Mouse (Mus musculus): ENCODE results near the gene Arih1. TPM values are rescaled to one million over a fixed set of nuclear protein-coding genes. Genes with fewer than 3 reads are reported as not detected.
A peak's percentile ranks its signal among the peaks of the same experiment; 100 is the strongest.

The Arih1 gene
- polyA plus RNA-seq, 1 experiment from 2014 or later, result 5.2 TPM

DNA sequence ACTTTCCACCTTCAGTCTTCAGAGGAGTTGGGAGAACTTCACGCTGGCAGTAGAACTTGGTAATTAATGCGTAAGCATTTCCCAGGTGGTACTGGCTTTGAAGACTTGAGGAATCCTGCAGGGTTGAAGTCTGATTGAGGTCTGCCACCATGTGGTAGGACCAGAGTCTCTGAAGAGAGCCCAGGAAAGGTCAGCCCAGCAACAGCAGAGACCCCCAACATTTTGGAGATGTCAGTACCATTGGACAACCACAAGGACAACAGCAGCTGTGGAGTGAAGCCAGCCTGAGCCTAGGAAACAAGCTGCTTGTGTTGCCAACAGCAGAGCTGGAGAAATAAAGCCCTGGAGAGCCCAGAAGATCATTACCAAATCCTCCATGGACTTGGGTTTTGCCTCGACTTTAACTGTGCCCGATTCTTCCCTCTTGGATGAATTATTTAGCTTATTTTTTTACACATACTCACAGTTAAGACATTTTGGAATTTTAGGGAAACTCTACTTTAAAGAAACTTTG lies 27.4 kb downstream of the Arih1 start:
- DNase-seq (no peak), ATAC-seq (ENCODE audit: low read depth) (no peak)
- H3K4me2 ChIP-seq, result no peak overlapping the region
- H3K9me3 ChIP-seq (replicated peaks), result no peaks in the 10 kb centered on the region
- 71% methylated on average over 4 of the region's 4 CpGs for whole genome bisulfite sequencing (ENCODE audit: insufficient replicate concordance)
- H3K9ac ChIP-seq, result no peak overlapping the region; the same call in 1 of the 2 replicates
- H3K27ac ChIP-seq, result 0 out of 2 replicates have a peak overlapping the region, but pooled peaks have one; percentile 16
- H3K36me3 ChIP-seq, result 0 out of 2 replicates have a peak, but pooled peaks cover 3% of the 10 kb centered on the region
- H3K27me3 ChIP-seq, result no peaks in the 10 kb centered on the region
- H3K4me1 ChIP-seq (replicated peaks), result peaks cover 58% of the 10 kb centered on the region
- H3K4me3 ChIP-seq (replicated peaks), result no peak overlapping the region

DNA sequence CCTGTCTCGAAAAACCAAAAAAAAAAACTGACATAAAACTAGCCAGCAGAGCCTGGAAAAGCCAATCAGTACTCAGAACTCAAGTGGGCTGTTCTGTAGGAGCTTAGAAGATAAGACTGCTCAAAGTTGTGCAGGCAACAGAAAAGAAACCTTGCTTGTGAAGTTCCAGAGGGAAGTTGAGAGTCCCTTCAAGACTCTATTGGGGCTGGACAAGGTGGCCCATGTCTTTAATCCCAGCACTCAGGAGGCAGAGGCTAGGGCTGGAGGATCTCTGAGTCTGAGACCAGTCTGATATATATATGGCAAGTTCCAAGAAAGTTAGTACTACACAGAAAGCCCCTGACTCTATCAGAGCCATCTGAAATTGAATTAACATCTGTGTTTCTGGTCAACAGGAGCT lies 28.0 kb downstream of the Arih1 start:
- Histone ChIP-seq H3K27me3 (no peaks in the 10 kb centered on the region), H3K4me2 (no peak overlapping the region), H3K4me1 (replicated peaks) (peaks cover 58% of the 10 kb centered on the region), H3K9ac (no peak overlapping the region; the same call in 1 of the 2 replicates), H3K4me3 (replicated peaks) (no peak overlapping the region), H3K9me3 (replicated peaks) (no peaks in the 10 kb centered on the region), H3K36me3 (0 out of 2 replicates have a peak, but pooled peaks cover 3% of the 10 kb centered on the region), H3K27ac (no peak overlapping the region)
- DNase-seq (no peak), ATAC-seq (ENCODE audit: low read depth) (no peak)
- 17% methylated on average over 1 of the region's 1 CpGs for WGBS (ENCODE audit: insufficient replicate concordance)

DNA sequence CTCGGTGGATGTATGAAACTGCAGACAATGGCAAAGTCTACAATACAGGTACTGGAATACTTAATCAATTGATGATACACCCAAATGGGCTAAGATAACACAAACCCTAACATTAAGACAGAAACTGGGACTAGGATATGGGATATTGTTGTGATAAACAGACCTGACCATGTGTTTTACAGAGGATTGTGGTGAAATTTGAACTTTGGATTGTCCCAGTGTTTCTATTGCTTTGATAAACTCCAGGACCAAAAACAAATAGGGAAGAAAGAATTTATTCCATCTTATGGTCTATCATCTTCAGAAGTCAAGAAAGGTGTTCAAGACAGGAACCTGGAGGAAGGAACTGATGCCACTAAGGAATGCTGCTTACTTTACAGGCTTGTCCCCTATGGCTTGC lies 28.7 kb downstream of the Arih1 start:
- no peak for ATAC-seq (ENCODE audit: low read depth)
- Histone ChIP-seq H3K27ac (no peak overlapping the region), H3K9ac (no peak overlapping the region)

DNA sequence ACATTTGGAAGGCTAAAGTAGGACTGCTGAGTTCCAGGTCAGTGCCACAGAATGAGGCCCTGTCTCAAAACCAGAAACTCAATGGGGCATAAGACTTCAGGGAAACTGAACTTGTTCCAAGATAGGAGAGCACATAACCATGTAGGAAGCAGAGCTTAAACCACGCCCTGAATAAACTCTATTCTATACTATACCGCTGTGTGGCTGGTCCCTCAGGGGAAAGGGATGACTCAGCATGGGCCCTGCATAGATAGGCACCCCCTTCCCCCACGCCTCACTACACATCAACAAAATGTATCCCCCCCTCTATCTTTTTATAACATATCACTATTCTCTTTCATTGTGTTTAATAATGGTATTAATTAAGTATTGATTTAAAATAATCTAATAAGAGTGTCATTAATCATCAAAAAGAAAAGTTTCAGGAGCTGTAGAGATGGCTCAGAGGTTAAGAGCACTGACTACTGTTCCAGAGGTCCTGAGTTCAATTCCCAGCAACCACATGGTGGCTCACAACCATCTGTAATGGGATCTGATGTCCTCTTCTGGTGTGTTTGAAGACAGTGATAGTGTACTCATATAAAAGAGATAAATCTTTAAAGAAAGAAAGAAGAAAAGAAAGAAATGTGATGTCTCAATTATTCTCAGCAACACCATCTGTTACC lies 30.9 kb downstream of the Arih1 start:
- H3K27ac ChIP-seq, result peak overlapping the region; percentile 67
- 11% methylated on average over 3 of the region's 3 CpGs for WGBS (ENCODE audit: insufficient replicate concordance)
- peak; percentile 58 for DNase-seq

More for the DNA sequence above, 28.7 kb downstream of the Arih1 start:
- Histone ChIP-seq H3K9me3 (replicated peaks) (no peaks in the 10 kb centered on the region), H3K36me3 (0 out of 2 replicates have a peak, but pooled peaks cover 3% of the 10 kb centered on the region), H3K4me2 (no peak overlapping the region), H3K27me3 (no peaks in the 10 kb centered on the region), H3K4me1 (replicated peaks) (peaks cover 58% of the 10 kb centered on the region), H3K4me3 (replicated peaks) (no peak overlapping the region)
- DNase-seq, result no peak
- 78% methylated on average over 1 of the region's 1 CpGs for WGBS (ENCODE audit: insufficient replicate concordance)

DNA sequence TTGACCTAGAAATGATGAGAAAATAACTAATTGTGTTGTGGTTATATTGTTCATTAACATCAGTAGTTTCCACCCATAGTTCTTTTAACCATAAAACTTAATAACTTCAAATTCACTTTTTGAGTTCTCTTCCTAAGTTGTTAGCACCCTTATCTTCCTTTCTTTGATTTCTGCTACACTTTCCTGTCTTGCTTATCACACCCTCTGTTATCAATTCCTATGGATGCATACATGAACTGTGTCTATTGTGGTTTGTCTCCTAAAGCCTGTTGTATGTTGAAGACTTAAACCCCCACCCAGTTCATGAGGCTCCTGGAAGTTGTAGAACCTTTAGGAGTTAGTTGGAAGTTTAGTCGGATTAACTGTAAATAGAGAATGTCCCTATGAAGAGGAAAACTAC lies 52.7 kb downstream of the Arih1 start:
- peaks cover 8% of the 10 kb centered on the region for H3K4me1 ChIP-seq (replicated peaks)
- H3K36me3 ChIP-seq, result peaks cover 17% of the 10 kb centered on the region
- no peak overlapping the region for H3K9ac ChIP-seq
- no peaks in the 10 kb centered on the region for H3K27me3 ChIP-seq
- no peak for ATAC-seq (ENCODE audit: low read depth)
- H3K4me2 ChIP-seq, result no peak overlapping the region
- H3K27ac ChIP-seq, result no peak overlapping the region
- whole genome bisulfite sequencing (ENCODE audit: insufficient replicate concordance), result 82% methylated on average over 1 of the region's 1 CpGs
- no peak for DNase-seq
- no peak overlapping the region for H3K4me3 ChIP-seq (replicated peaks)
- H3K9me3 ChIP-seq (replicated peaks), result no peaks in the 10 kb centered on the region

More for the DNA sequence above, 30.9 kb downstream of the Arih1 start:
- no peaks in the 10 kb centered on the region for H3K9me3 ChIP-seq (replicated peaks)
- H3K4me3 ChIP-seq (replicated peaks), result no peak overlapping the region; the same call in 1 of the 2 replicates
- peaks cover 54% of the 10 kb centered on the region for H3K4me1 ChIP-seq (replicated peaks)
- no peaks in the 10 kb centered on the region for H3K27me3 ChIP-seq
- no peak overlapping the region; the same call in 1 of the 2 replicates for H3K9ac ChIP-seq
- H3K4me2 ChIP-seq, result peak overlapping the region; percentile 48
- ATAC-seq (ENCODE audit: low read depth), result peak; percentile 100
- 0 out of 2 replicates have a peak, but pooled peaks cover 3% of the 10 kb centered on the region for H3K36me3 ChIP-seq

DNA sequence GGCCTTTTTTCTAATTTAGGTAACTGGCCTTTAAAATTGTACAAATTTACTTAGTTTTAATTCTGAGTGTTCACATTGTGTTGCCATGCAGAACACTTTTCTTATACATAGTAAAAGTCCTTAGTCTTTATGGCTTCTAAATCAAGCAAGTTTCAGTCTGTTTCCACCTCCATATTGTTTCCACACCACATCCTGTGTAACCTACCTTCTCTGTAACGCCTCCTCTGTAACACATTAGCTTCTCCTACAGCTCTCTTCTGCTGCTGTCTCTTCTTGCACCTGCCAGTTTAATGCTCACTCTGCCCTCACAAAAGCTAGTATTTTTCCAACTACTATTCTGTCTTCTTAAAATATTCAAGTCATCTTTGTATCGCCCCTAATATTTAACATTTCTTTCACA lies 54.8 kb downstream of the Arih1 start:
- H3K9ac ChIP-seq, result no peak overlapping the region
- DNase-seq (no peak), ATAC-seq (ENCODE audit: low read depth) (no peak)
- no peak overlapping the region for H3K4me2 ChIP-seq
- peaks cover 8% of the 10 kb centered on the region for H3K4me1 ChIP-seq (replicated peaks)
- no peaks in the 10 kb centered on the region for H3K9me3 ChIP-seq (replicated peaks)
- H3K4me3 ChIP-seq (replicated peaks), result no peak overlapping the region
- no peaks in the 10 kb centered on the region for H3K27me3 ChIP-seq
- WGBS (ENCODE audit: insufficient replicate concordance), result 88% methylated on average over 2 of the region's 2 CpGs
- H3K27ac ChIP-seq, result no peak overlapping the region
- H3K36me3 ChIP-seq, result peaks cover 22% of the 10 kb centered on the region

DNA sequence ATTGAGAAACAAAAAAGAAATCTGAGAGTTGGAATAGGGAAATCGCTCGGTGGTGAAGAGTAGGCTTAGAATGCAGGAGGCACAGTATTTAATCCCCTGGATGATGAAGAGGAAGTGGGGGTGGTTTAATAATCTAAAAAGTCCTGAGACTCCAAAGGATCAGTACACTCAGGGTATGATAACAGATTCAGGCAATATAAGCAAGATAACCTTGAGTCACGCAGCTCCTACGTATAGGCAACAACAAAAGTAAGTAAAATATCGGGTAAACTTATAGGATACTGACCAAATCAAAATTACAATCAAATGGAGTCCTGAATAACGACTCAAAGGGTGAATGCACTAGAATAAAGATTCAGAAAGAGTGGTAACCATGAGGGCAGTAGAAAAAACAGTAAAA lies 65.9 kb downstream of the Arih1 start:
- 75% methylated on average over 6 of the region's 6 CpGs for WGBS (ENCODE audit: insufficient replicate concordance)
- ATAC-seq (ENCODE audit: low read depth) (no peak), DNase-seq (no peak)
- no peaks in the 10 kb centered on the region for H3K4me1 ChIP-seq (replicated peaks)
- H3K27ac ChIP-seq, result no peak overlapping the region
- H3K36me3 ChIP-seq, result peaks cover 10% of the 10 kb centered on the region
- H3K27me3 ChIP-seq, result no peaks in the 10 kb centered on the region
- no peak overlapping the region for H3K4me2 ChIP-seq
- no peaks in the 10 kb centered on the region for H3K9me3 ChIP-seq (replicated peaks)
- H3K9ac ChIP-seq, result no peak overlapping the region
- no peak overlapping the region for H3K4me3 ChIP-seq (replicated peaks)

DNA sequence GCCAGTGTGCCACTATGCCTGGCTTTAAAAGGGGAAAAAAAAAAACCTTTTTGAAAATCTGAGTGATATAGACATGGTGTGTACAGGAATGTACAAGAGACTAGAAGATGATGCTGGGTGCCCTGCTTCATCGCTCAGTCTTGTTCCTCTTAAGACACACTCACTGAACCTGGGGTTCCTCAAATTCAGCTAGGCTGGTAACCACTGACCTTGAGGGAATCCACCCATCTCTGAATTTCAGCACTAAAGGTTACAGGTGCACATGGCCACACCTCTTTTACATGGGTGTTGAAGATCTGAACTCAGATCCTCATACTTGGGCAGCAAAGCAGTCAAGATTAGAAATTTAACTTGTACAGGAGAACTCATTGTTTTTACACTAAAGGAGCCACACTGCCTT lies 79.1 kb downstream of the Arih1 start:
- no peak for DNase-seq
- H3K4me3 ChIP-seq (replicated peaks), result no peak overlapping the region
- H3K9ac ChIP-seq, result no peak overlapping the region
- no peak for ATAC-seq (ENCODE audit: low read depth)
- H3K4me1 ChIP-seq (replicated peaks), result no peaks in the 10 kb centered on the region
- H3K4me2 ChIP-seq, result no peak overlapping the region
- H3K27me3 ChIP-seq, result no peaks in the 10 kb centered on the region
- H3K27ac ChIP-seq, result no peak overlapping the region
- 88% methylated on average over 1 of the region's 1 CpGs for WGBS (ENCODE audit: insufficient replicate concordance)
- H3K9me3 ChIP-seq (replicated peaks), result no peaks in the 10 kb centered on the region
- peaks cover 42% of the 10 kb centered on the region for H3K36me3 ChIP-seq

DNA sequence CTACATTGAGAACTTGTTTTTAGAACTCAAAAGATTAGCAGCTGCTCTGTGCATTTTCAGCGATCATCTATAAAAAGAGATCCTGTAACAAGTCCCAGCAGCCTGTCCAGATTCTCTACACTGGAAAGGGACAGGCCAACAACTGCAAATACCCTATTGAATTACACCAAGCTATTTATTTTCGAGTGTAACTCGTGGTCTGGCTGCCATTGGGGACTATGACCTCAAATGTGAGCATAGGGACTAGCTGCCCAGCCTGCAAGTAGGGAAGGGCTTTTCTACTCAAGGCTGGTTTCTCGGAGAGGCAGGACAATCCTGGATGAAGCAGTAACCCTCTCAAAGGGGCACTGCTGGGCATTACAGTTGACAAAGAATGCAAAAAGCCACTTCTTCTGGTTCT lies 97.3 kb downstream of the Arih1 start:
- Histone ChIP-seq H3K4me1 (replicated peaks) (peaks cover 11% of the 10 kb centered on the region), H3K4me3 (replicated peaks) (no peak overlapping the region), H3K36me3 (peaks cover 33% of the 10 kb centered on the region), H3K27ac (no peak overlapping the region), H3K27me3 (no peaks in the 10 kb centered on the region), H3K4me2 (no peak overlapping the region), H3K9me3 (replicated peaks) (no peaks in the 10 kb centered on the region), H3K9ac (no peak overlapping the region)
- no peak for ATAC-seq (ENCODE audit: low read depth)
- 72% methylated on average over 4 of the region's 4 CpGs for WGBS (ENCODE audit: insufficient replicate concordance)
- no peak for DNase-seq

DNA sequence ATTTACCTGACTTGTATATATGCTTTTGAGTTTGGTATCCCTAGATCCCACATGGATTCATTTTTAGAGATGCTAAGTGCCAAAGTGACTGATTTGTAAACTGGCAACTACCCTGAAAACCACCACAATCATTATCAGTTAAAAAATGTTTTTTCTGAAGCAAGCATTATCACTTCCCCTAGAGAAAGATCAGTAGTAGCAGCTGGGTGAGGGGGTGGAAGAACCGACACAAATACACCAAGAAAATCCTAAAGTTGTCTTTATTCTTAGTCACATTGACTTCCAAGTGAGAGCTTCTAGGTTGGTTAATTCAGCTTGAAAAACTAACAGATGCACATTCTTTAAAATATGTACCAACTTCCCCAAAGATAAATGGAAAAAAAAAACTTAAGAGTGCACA lies 98.1 kb downstream of the Arih1 start:
- DNase-seq (no peak), ATAC-seq (ENCODE audit: low read depth) (no peak)
- no peak overlapping the region for H3K4me3 ChIP-seq (replicated peaks)
- H3K27me3 ChIP-seq, result no peaks in the 10 kb centered on the region
- no peak overlapping the region for H3K27ac ChIP-seq
- no peak overlapping the region for H3K9ac ChIP-seq
- no peak overlapping the region for H3K4me2 ChIP-seq
- WGBS (ENCODE audit: insufficient replicate concordance), result 24% methylated on average over 1 of the region's 1 CpGs
- no peaks in the 10 kb centered on the region for H3K9me3 ChIP-seq (replicated peaks)
- H3K36me3 ChIP-seq, result peaks cover 27% of the 10 kb centered on the region
- peaks cover 11% of the 10 kb centered on the region for H3K4me1 ChIP-seq (replicated peaks)

DNA sequence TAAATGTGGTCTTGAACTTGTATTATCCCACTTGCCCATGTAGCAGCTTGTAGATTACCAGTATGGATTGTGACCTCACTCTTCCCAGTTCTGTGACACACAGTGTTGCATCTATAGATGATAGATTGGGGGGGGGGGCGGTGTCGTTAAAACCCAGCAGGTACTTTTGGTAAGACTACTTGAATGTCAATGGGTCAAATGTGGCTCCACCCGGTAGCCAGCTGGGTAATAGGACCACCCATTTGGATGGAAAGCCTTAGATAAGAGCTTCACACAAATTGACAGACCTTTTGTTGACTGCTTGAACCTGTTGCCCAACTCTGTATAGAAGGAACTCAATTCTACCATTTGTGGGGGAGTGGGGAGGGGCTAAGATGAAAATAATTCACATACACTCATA lies 99.0 kb downstream of the Arih1 start:
- H3K4me2 ChIP-seq, result no peak overlapping the region
- WGBS (ENCODE audit: insufficient replicate concordance), result 41% methylated on average over 3 of the region's 3 CpGs
- peaks cover 20% of the 10 kb centered on the region for H3K36me3 ChIP-seq

DNA sequence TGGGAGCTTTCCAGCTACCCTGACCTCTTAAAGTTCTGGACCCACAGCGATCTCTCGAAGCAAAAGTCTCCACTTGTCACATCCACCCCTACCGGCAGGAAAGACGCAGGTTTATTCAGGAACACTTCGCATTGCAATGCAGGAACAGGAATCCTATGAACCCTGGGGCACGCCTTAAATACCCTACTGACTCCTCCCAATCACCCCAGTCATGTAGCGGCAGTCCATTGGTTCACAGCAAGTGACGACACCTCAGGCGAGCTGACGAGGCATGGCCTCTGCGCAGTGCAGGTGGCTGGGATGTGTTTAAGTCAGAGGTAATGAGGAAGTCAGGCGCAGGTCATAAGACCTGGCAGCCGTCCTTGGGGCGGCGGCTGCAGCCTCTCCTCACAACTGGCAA lies 110.8 kb downstream of the Arih1 start:
- WGBS (ENCODE audit: insufficient replicate concordance), result 81% methylated on average over 15 of the region's 15 CpGs
- Histone ChIP-seq H3K4me3 (replicated peaks) (no peak overlapping the region), H3K9ac (no peak overlapping the region), H3K9me3 (replicated peaks) (peaks cover 20% of the 10 kb centered on the region), H3K4me2 (no peak overlapping the region), H3K27ac (no peak overlapping the region), H3K27me3 (no peaks in the 10 kb centered on the region), H3K4me1 (replicated peaks) (no peaks in the 10 kb centered on the region), H3K36me3 (no peaks in the 10 kb centered on the region)
- ATAC-seq (ENCODE audit: low read depth), result no peak
- no peak for DNase-seq

More for the DNA sequence above, 99.0 kb downstream of the Arih1 start:
- Histone ChIP-seq H3K9ac (no peak overlapping the region), H3K4me1 (replicated peaks) (peaks cover 11% of the 10 kb centered on the region), H3K9me3 (replicated peaks) (no peaks in the 10 kb centered on the region), H3K27ac (no peak overlapping the region), H3K4me3 (replicated peaks) (no peak overlapping the region), H3K27me3 (no peaks in the 10 kb centered on the region)
- DNase-seq (no peak), ATAC-seq (ENCODE audit: low read depth) (no peak)

Data from liver, embryonic 13.5 days (tissue).